Mouse (Mus musculus): ENCODE results near the gene BC024978. TPM values are rescaled to one million over a fixed set of nuclear protein-coding genes. Genes with fewer than 3 reads are reported as not detected.

Gene BC024978
- total RNA-seq, 2 experiments from 2014 or later, result 1.3 to 6.9 TPM

GRCm38 (mm10) chr7:27249928-27250327, 54.3 kb downstream of the BC024978 start:
- no peak for ATAC-seq (replicated peaks; ENCODE audit: low FRiP score, low TSS enrichment, poor library complexity, severe bottlenecking)

- 0 out of 2 replicates have a peak, but pooled peaks have one; percentile 23 for ATAC-seq (replicated peaks; ENCODE audit: low FRiP score, low TSS enrichment, poor library complexity, severe bottlenecking)
Observed at GRCm38 (mm10) chr7:27251946-27252345, 56.4 kb downstream of the BC024978 start.

- ATAC-seq (replicated peaks; ENCODE audit: low FRiP score, low TSS enrichment, poor library complexity, severe bottlenecking), result no peak
Observed at GRCm38 (mm10) chr7:27255721-27256120, 60.1 kb downstream of the BC024978 start.

- ATAC-seq (replicated peaks; ENCODE audit: low FRiP score, low TSS enrichment, poor library complexity, severe bottlenecking), result peak; percentile 68
Observed at GRCm38 (mm10) chr7:27257046-27257851, 61.7 kb downstream of the BC024978 start.

- ATAC-seq (replicated peaks; ENCODE audit: low FRiP score, low TSS enrichment, poor library complexity, severe bottlenecking), result no peak
Observed at GRCm38 (mm10) chr7:27257852-27258204, 62.2 kb downstream of the BC024978 start.

- peak; percentile 41 for ATAC-seq (replicated peaks; ENCODE audit: low FRiP score, low TSS enrichment, poor library complexity, severe bottlenecking)
Observed at GRCm38 (mm10) chr7:27258205-27258899, 62.8 kb downstream of the BC024978 start, which contains the start of gene Numbl. Numbl (plus strand) TSS chr7:27258433.

- no peak for ATAC-seq (replicated peaks; ENCODE audit: low FRiP score, low TSS enrichment, poor library complexity, severe bottlenecking)
Observed at GRCm38 (mm10) chr7:27259271-27259721, 63.7 kb downstream of the BC024978 start.

GRCm38 (mm10) chr7:27259771-27260170, 64.2 kb downstream of the BC024978 start:
- ATAC-seq (replicated peaks; ENCODE audit: low FRiP score, low TSS enrichment, poor library complexity, severe bottlenecking), result no peak

Other genes with a start within 250 kb of the BC024978 start
- gene Cyp2a12, start 166.7 kb upstream of the BC024978 start, total RNA-seq (2014; fragmentation: Nextera tagmentation), result not detected in 2 replicates
- not detected in 2 replicates for gene Cyp2a12, start 166.7 kb upstream of the BC024978 start, total RNA-seq (2017)
- gene Cyp2f2, start 75.9 kb upstream of the BC024978 start, total RNA-seq (2014; fragmentation: Nextera tagmentation), result not detected in 2 replicates
- gene Cyp2f2, start 75.9 kb upstream of the BC024978 start, total RNA-seq (2017), result not detected in 2 replicates
- gene Cyp2t4, start 42.1 kb upstream of the BC024978 start, total RNA-seq (2014; fragmentation: Nextera tagmentation), result not detected in 2 replicates
- gene Cyp2t4, start 42.1 kb upstream of the BC024978 start, total RNA-seq (2017), result not detected in 2 replicates
- 23.6 and 24.3 TPM in 2 replicates for gene Egln2, start 29.0 kb upstream of the BC024978 start, total RNA-seq (2014; fragmentation: Nextera tagmentation)
- 19.5 and 22.1 TPM in 2 replicates for gene Egln2, start 29.0 kb upstream of the BC024978 start, total RNA-seq (2017)
- 16.2 and 30.1 TPM in 2 replicates for gene Rab4b, start 16.9 kb upstream of the BC024978 start, total RNA-seq (2014; fragmentation: Nextera tagmentation)
- gene Rab4b, start 16.9 kb upstream of the BC024978 start, total RNA-seq (2017), result 3.0 and 7.5 TPM in 2 replicates
- gene Gm21983, start 14.7 kb upstream of the BC024978 start, total RNA-seq (2014; fragmentation: Nextera tagmentation), result not detected in 2 replicates
- gene Gm21983, start 14.7 kb upstream of the BC024978 start, total RNA-seq (2017), result not detected in 2 replicates
- not detected in 2 replicates for gene Mia, start 14.6 kb upstream of the BC024978 start, total RNA-seq (2014; fragmentation: Nextera tagmentation)
- not detected in 2 replicates for gene Mia, start 14.6 kb upstream of the BC024978 start, total RNA-seq (2017)
- 297 and 325 TPM in 2 replicates for gene Snrpa, start 490 bp downstream of the BC024978 start, total RNA-seq (2014; fragmentation: Nextera tagmentation)
- gene Snrpa, start 490 bp downstream of the BC024978 start, total RNA-seq (2017), result 90.7 and 109 TPM in 2 replicates
- gene Itpkc, start 32.9 kb downstream of the BC024978 start, total RNA-seq (2014; fragmentation: Nextera tagmentation), result 2.3 and 5.3 TPM in 2 replicates
- gene Itpkc, start 32.9 kb downstream of the BC024978 start, total RNA-seq (2017), result 3.3 and 5.9 TPM in 2 replicates
- 13.0 and 26.7 TPM in 2 replicates for gene Coq8b, start 37.2 kb downstream of the BC024978 start, total RNA-seq (2014; fragmentation: Nextera tagmentation)
- 8.2 and 10.7 TPM in 2 replicates for gene Coq8b, start 37.2 kb downstream of the BC024978 start, total RNA-seq (2017)
- 0.94 and 3.0 TPM in 2 replicates for gene Numbl, start 62.7 kb downstream of the BC024978 start, total RNA-seq (2014; fragmentation: Nextera tagmentation)
- 0.38 and 0.66 TPM in 2 replicates for gene Numbl, start 62.7 kb downstream of the BC024978 start, total RNA-seq (2017)
- gene Ltbp4, start 141.9 kb downstream of the BC024978 start, total RNA-seq (2014; fragmentation: Nextera tagmentation), result 0.39 TPM in 1 of 2 replicates, not detected in the other
- gene Ltbp4, start 141.9 kb downstream of the BC024978 start, total RNA-seq (2017), result 0.05 and 1.4 TPM in 2 replicates
- 39.2 and 72.7 TPM in 2 replicates for gene Shkbp1, start 160.2 kb downstream of the BC024978 start, total RNA-seq (2014; fragmentation: Nextera tagmentation)
- 20.6 and 35.1 TPM in 2 replicates for gene Shkbp1, start 160.2 kb downstream of the BC024978 start, total RNA-seq (2017)
- not detected in 2 replicates for gene Gm20479, start 161.6 kb downstream of the BC024978 start, total RNA-seq (2014; fragmentation: Nextera tagmentation)
- gene Gm20479, start 161.6 kb downstream of the BC024978 start, total RNA-seq (2017), result not detected in 2 replicates

Data from megakaryocyte-erythroid progenitor cell, adult 5-6 weeks (primary cell).